Mouse (Mus musculus) bone marrow macrophage, adult 2 months (primary cell): ENCODE data around the gene Prg3.

Source experiments
- CTCF ChIP-seq: IDR thresholded peaks from 2 replicates; pipeline ENCODE4 v1.5.1; 2012; ENCODE audit warnings: low read depth, mild to moderate bottlenecking, low read length, moderate library complexity
- POLR2A ChIP-seq: IDR thresholded peaks from 2 replicates; pipeline ENCODE4 v1.6.1; 2012; ENCODE audit warnings: mild to moderate bottlenecking, low read depth, low read length, borderline replicate concordance

- TF ChIP-seq POLR2A, result no peak
- TF ChIP-seq CTCF, result no peak
Observed at GRCm38 (mm10) chr2:84961901-84962300, 26.1 kb upstream of the Prg3 start.
